Mouse (Mus musculus): ENCODE data around the gene Nfib.
A peak's percentile ranks its signal among the peaks of the same experiment; 100 is the strongest.

Nfib gene

GRCm38 (mm10) chr4:82540466-82540990, 165.0 kb downstream of the Nfib start:
- DNase-seq (ENCODE audit: low spot score) = no peak

DNA sequence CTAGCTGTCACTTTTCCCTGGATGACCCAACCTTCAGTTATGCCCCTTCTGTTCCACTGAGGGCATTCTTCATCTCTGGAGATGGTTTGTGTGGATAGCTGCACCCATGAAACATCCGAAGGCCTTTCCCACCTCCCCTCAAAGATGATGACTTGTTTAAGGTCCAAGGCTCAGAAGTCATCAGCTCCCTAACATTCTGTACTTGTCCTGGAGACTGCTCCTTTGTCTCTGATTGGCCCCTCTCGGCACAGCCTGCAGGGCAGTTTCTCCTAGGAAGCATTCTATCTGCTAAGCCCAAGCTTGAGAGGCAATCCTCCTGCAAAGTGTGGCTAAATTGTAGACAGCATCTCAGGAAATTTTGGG, 165.5 kb downstream of the Nfib start:
- DNase-seq (ENCODE audit: low spot score) = no peak

DNA sequence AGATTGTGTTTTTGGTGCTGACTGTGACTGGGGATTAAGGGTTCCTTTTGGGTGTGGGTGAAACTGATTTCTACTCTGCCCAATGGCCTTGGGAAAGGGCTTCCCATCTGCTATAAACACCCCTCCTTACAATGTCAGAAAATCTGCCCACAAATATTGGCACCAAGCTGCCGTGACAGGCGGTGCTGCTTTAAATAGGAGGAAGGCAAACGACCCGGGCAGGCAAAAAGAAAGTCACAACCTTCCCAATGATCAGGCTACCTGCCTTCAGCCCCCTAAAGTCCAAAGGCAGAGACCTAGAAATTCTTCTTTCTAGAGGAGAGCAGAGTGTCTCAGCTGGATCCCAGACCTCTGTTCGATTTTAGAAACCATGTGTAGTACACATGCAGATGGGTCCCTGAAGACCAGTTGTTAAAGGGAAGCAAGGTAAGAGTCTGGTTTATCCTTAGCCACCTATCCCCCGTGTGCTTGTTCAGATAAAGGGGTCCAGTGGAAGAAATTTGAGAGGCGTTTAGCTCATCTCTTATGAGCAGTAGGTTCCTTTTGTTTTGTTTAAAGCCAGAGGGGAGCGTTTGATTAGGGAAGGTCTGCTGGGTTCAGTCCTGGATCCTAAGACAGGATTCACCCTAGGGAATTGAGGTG, 166.0 kb downstream of the Nfib start:
- DNase-seq (ENCODE audit: low spot score) = no peak

DNA sequence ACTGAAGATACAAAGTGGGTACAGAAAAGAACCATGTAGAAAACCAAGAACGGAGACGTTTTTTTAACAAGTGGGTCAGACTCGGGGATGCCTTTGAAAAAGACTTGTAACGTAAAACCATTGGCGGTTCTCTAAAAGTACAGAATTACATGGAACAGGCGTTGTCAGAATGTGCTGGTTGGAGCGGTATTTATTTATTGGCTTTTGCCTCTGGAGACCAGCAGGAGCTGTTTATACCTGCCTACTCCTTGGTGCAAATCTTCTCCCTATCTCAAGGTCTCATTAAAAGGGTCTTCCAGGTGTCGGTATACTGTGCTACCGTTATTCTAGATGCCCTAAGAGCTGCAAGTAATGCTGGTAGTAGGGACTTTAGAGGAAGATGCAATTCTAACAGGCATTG, 166.7 kb downstream of the Nfib start:
- DNase-seq (ENCODE audit: low spot score) = no peak

GRCm38 (mm10) chr4:82538069-82538811, 167.3 kb downstream of the Nfib start:
- DNase-seq (ENCODE audit: low spot score) = peak; percentile 37

- DNase-seq (ENCODE audit: low spot score) = peak; percentile 39
Observed at GRCm38 (mm10) chr4:82537279-82537967, 168.1 kb downstream of the Nfib start.

DNA sequence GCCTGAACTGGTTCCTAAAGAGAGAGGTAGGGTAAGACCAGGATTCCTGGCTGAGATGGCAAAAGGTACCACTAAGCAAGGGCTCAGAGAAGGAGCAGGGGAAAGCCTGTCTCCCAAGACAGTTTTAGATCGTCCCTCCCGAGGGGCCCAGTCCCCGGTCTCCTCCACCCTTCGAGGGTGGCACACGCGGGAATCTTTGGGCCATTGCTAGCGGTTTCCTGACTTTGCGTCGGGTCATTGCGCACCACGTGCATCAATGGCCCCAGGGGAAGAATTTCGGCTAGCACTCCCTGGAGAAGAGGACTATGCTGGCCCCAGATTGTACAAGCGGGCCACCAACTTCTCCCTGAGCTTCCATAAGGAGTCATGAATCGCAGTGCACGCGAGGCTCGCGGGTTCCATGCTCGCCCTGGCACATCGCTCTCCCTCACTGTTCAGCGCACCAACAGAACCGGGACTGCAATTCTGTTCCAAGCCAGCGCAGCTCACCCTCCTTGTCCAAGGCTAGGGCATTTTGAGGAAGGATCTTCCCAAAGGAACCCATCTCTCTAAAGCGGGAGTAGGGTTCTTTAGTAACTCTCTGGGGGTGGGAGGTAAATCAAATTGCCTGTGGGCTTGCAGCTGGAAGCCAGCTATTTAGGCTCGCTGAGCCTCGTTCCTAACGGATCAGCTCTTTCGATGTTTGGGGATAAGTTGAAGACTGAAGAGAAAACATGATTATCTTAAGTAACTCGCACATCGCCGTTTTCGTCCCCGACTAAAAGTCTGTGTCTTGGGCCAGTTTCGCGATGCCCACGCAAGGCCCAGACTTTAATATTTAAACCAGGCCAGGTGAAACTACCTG, 168.9 kb downstream of the Nfib start:
- no peak for DNase-seq (ENCODE audit: low spot score)

GRCm38 (mm10) chr4:82535606-82536434, 169.7 kb downstream of the Nfib start:
- no peak for DNase-seq (ENCODE audit: low spot score)

DNA sequence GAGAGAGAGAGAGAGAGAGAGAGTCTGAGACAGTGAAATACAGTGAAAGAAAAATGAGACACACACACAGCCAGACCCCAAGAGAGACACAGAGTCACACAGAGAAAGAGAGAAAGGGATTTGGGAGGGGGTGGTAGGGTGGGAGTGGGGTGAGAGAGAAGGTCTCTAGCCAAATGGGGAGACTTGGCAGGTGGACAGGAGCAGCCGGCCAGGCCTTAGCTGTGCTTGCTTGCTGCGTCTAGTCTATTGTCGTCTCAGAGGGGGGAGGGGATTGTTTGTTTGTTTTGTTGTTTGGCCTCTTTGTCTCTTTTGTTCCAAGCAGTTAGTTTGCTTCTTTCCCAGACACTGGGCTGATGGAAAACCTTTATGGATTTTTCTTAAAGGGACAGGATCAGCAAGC, 172.3 kb downstream of the Nfib start:
- no peak for DNase-seq (ENCODE audit: low spot score)

- DNase-seq (ENCODE audit: low spot score) = no peak
Observed at GRCm38 (mm10) chr4:82532443-82533191, 172.9 kb downstream of the Nfib start.

GRCm38 (mm10) chr4:82531977-82532376, 173.6 kb downstream of the Nfib start:
- no peak for DNase-seq (ENCODE audit: low spot score)

- DNase-seq (ENCODE audit: low spot score) = no peak
Observed at GRCm38 (mm10) chr4:82530875-82531353, 174.6 kb downstream of the Nfib start.

GRCm38 (mm10) chr4:82528978-82529377, 176.6 kb downstream of the Nfib start:
- DNase-seq (ENCODE audit: low spot score) = no peak

DNA sequence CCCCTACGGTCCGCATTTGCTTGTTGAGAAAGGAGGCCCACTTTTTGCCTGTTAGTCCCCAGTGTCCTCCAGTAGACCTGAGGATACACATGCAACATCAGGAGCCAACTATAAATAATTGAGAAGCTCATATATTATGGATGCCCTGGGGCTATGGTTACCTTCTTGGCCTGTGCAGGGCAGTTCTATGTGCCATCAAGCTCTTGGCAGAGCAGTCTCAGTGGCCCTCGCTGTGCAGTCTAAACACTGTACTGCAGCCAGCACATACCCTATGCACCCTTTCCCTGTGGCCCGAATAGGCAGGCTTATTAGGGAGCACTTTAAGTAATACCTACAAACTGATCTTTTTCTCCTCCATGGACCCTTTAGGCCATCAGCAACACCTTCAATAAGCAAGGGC, 185.6 kb downstream of the Nfib start:
- DNase-seq (ENCODE audit: low spot score) = no peak

DNA sequence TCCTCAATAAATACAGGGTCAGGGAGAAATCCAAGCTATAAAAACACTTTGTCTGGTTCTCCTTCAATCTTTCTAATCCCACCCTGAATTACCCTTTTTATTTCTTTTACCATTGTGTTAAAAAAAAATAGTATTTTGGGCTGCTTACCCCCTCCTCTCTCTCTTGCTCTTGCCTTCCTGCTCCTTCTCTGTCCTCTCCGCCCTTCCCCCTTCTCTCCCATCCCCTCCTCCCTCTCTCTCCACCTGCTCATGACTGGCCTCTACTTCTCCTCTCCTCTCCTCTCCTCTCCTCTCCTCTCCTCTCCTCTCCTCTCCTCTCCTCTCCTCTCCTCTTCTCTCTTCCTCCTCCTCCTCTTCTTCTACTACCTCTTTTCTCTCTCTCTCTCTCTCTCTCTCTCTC, 187.4 kb downstream of the Nfib start:
- no peak for DNase-seq (ENCODE audit: low spot score)

DNA sequence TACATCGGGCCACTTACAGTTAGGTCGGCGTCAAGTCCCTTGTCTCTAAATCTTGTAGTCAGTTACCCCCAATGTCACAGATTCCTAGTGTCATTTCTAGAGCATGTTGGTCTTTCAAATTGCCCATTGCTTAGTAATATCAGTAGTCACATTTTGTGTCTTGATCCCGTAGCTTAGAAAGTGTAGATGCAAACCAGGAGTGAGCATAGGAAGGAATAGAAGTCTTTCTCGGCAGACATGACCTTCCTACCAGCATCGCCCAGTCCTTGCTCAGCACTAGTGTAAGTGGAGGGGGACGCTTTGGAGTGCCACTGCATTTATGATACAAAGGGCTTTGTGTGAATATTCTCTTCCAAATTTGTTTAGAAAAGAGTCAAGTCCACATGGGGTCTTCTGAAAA, 188.2 kb downstream of the Nfib start:
- no peak for DNase-seq (ENCODE audit: low spot score)

DNA sequence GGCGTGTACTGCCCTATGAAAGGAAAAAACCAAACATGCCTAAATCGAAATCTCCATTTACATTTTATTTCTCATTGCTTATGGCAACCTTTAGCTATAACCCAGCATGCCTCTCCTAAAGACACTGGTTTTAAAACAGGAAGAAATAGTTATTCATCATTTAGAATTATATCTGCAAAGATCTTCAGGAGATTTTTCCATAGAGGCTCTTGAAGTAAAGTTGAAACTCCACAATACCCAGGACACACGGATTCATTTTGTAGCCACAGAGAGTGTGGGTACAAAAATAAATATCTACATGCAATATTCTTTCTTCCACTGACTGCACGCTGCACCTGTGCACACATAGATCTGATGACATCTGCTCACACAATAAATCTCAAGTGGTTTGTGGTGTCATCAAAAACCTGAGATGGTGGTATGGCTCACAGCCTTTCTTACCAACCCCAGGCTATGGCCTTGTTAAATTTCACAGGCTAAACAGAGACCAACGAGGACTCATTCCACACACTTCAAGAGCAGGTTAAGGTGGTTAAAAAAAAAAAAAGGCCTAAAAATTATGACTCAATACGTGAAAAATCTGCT, 189.2 kb downstream of the Nfib start:
- no peak for DNase-seq (ENCODE audit: low spot score)

GRCm38 (mm10) chr4:82514921-82515320, 190.6 kb downstream of the Nfib start:
- no peak for DNase-seq (ENCODE audit: low spot score)

DNA sequence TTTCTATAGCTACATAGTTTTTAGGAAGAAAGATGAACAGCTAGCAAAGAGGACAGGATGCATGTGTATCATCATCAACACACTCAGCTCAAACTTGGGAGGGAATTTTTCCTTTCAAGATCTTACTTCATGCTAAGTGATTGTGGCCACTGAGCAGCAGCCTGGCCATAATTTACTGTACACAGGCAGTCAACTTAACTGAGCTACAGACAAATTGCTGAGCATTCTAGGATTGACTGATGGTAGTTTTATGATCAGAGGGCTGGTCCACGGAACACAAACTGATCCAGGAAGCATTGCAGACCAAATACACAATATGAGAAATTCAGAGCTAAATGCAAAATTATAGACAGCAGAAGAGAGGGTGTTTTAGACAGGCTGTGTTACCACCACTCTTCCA, 191.2 kb downstream of the Nfib start:
- DNase-seq (ENCODE audit: low spot score) = no peak

DNA sequence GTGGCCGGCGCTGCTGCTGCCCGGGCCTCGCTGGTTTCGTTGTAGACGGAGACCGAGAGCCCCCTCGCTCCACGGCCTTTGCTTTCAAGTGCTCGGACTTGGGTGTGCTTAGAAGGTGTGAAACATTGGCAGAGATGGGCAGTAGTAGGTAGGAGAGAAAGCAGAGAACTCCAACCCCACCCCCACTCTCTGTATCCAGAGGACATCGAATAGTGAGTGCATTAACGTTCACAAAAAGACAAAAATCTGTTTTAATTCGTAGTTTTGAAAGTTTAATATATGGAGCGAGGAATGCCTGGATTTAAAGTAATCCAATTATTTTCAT, 192.2 kb downstream of the Nfib start:
- no peak for DNase-seq (ENCODE audit: low spot score)
